In genomic region chr7:141413809-141414584, GRCm38 (mm10) we compare ENCODE assay signal across 8 mouse cellular contexts. TPM values are rescaled to one million over a fixed set of nuclear protein-coding genes. Genes with fewer than 3 reads are reported as not detected.
A peak's percentile ranks its signal among the peaks of the same experiment; 100 is the strongest.
DNase-seq lines count a peak whose midpoint lies in the region; ATAC-seq lines count a peak whose summit lies in the region.

Gene Gatd1, minus strand, starts transcription at chr7:141414136.

- no peaks in the 10 kb centered on the region for H3K27me3 ChIP-seq in heart, embryonic 13.5 days (replicated peaks)
- 0 out of 2 replicates have a peak, but pooled peaks cover 5% of the 10 kb centered on the region for H3K27me3 ChIP-seq in liver, embryonic 12.5 days (replicated peaks)
- H3K27me3 ChIP-seq in stomach, embryonic 15.5 days (replicated peaks): no peaks in the 10 kb centered on the region

- ATAC-seq in erythroid progenitor cell, adult 5-6 weeks (replicated peaks; ENCODE audit: low FRiP score, poor library complexity, severe bottlenecking): peak; percentile 85
- peak; percentile 92 for ATAC-seq in heart, embryonic 13.5 days (ENCODE audit: extremely low read depth, insufficient number of reproducible peaks, low FRiP score, low TSS enrichment)
- peak; percentile 93 for ATAC-seq in liver, embryonic 12.5 days
- peak; percentile 92 for ATAC-seq in stomach, embryonic 15.5 days (ENCODE audit: insufficient read depth, low FRiP score, low read depth)

- H3K4me2 ChIP-seq in heart, embryonic 13.5 days: peak within 1 kb of the TSS; percentile 86
- H3K4me2 ChIP-seq in liver, embryonic 12.5 days: peak within 1 kb of the TSS; percentile 91
- peak within 1 kb of the TSS; percentile 71 for H3K4me2 ChIP-seq in stomach, embryonic 15.5 days

- H3K27ac ChIP-seq in heart, embryonic 13.5 days (replicated peaks): peak within 1 kb of the TSS; percentile 78
- H3K27ac ChIP-seq in liver, embryonic 12.5 days: peak within 1 kb of the TSS; percentile 85
- H3K27ac ChIP-seq in stomach, embryonic 15.5 days: peak within 1 kb of the TSS; percentile 79

- H3K4me1 ChIP-seq in heart, embryonic 13.5 days: peaks cover 17% of the 10 kb centered on the region
- peaks cover 28% of the 10 kb centered on the region for H3K4me1 ChIP-seq in liver, embryonic 12.5 days
- H3K4me1 ChIP-seq in stomach, embryonic 15.5 days: peaks cover 14% of the 10 kb centered on the region

- WGBS in heart, embryonic 13.5 days: 1% methylated on average over 56 of the region's 56 CpGs
- under 1% methylated on average over 56 of the region's 56 CpGs for WGBS in liver, embryonic 12.5 days (ENCODE audit: insufficient replicate concordance)
- WGBS in stomach, embryonic 15.5 days: under 1% methylated on average over 55 of the region's 56 CpGs

- DNase-seq in CD4-positive helper T cell, adult 2 months (ENCODE audit: low read depth, low spot score): peak; percentile 98
- peak; percentile 98 for DNase-seq in brain, embryonic 18.5 days (ENCODE audit: low read depth, low spot score)
- DNase-seq in kidney, postnatal 10 days: peak; percentile 100
- peak; percentile 99 for DNase-seq in natural killer cell, adult 2 months (ENCODE audit: low spot score in 2 of 2)

- peaks cover 24% of the 10 kb centered on the region for H3K36me3 ChIP-seq in heart, embryonic 13.5 days
- peaks cover 24% of the 10 kb centered on the region for H3K36me3 ChIP-seq in liver, embryonic 12.5 days
- H3K36me3 ChIP-seq in stomach, embryonic 15.5 days: peaks cover 10% of the 10 kb centered on the region

- no peaks in the 10 kb centered on the region for H3K9me3 ChIP-seq in heart, embryonic 13.5 days
- H3K9me3 ChIP-seq in liver, embryonic 12.5 days (replicated peaks): no peaks in the 10 kb centered on the region
- no peaks in the 10 kb centered on the region for H3K9me3 ChIP-seq in stomach, embryonic 15.5 days

- H3K4me3 ChIP-seq in heart, embryonic 13.5 days: peak within 1 kb of the TSS; percentile 64
- peak within 1 kb of the TSS; percentile 71 for H3K4me3 ChIP-seq in liver, embryonic 12.5 days
- H3K4me3 ChIP-seq in stomach, embryonic 15.5 days (replicated peaks): peak within 1 kb of the TSS; percentile 65

- H3K9ac ChIP-seq in heart, embryonic 13.5 days: peak within 1 kb of the TSS; percentile 93
- H3K9ac ChIP-seq in liver, embryonic 12.5 days: peak within 1 kb of the TSS; percentile 87
- peak within 1 kb of the TSS; percentile 48 for H3K9ac ChIP-seq in stomach, embryonic 15.5 days

RNA-seq across cellular contexts. Expression of gene Gatd1, which starts in this region (rescaled TPM):
- 3.4 and 14.4 TPM in 2 replicates for total RNA-seq in erythroid progenitor cell, adult 5-6 weeks (2015; ENCODE audit: low replicate concordance)
- 4.4 and 9.2 TPM in 2 replicates for total RNA-seq in erythroid progenitor cell, adult 5-6 weeks (2017; ENCODE audit: low replicate concordance)
- polyA plus RNA-seq in heart, embryonic 13.5 days (2015; fragmentation: Nextera tagmentation; extraction: Ambion mirVana): 27.0 and 29.9 TPM in 2 replicates
- 21.1 and 22.8 TPM in 2 replicates for polyA plus RNA-seq in liver, embryonic 12.5 days (2016; fragmentation: Nextera tagmentation; extraction: Ambion mirVana)
- polyA plus RNA-seq in stomach, embryonic 15.5 days (2015; fragmentation: Nextera tagmentation; extraction: Ambion mirVana): 51.1 and 53.0 TPM in 2 replicates

Comparison
In these comparisons a context has a peak if more than half of its experiments do, and no peak if none do; other contexts are left out.
1. Peak in every context shown above with its lines: DNase-seq, ATAC-seq, H3K4me3 ChIP-seq and H3K27ac ChIP-seq.